Mouse (Mus musculus) intestine, embryonic 16.5 days (tissue): Measurements from ENCODE around the gene Gm973. TPM values are rescaled to one million over a fixed set of nuclear protein-coding genes. Genes with fewer than 3 reads are reported as not detected.

Source experiments
- ATAC-seq: fragments of 200-750 bp; cut with Nextera tagmentation; 2 replicates; pipeline ENCODE4 v1.8.0; 2017; ENCODE audit warnings: moderate TSS enrichment, moderate library complexity
- H3K27ac ChIP-seq: fragments of 300-500 bp; sonication (generic); 2 replicates; pipeline ENCODE4 v1.5.1; 2014; ENCODE audit warnings: mild to moderate bottlenecking, low read length
- H3K27me3 ChIP-seq: fragments of 300-500 bp; sonication (generic); replicated peaks from 2 replicates; pipeline ENCODE4 v1.6.1; 2014; ENCODE audit warnings: low read length, control low read depth, mixed read lengths; ENCODE audit not compliant: control insufficient read depth, insufficient read depth
- H3K36me3 ChIP-seq: fragments of 300-500 bp; sonication (generic); 2 replicates; pipeline ENCODE4 v1.6.1; 2014; ENCODE audit warnings: low read length, control low read depth; ENCODE audit not compliant: control insufficient read depth, insufficient read depth
- H3K4me1 ChIP-seq: fragments of 300-500 bp; sonication (generic); 2 replicates; pipeline ENCODE4 v1.6.1; 2014; ENCODE audit warnings: low read length, control low read depth, mixed read lengths; ENCODE audit not compliant: control insufficient read depth, insufficient read depth
- H3K4me2 ChIP-seq: fragments of 300-500 bp; sonication (generic); 2 replicates; pipeline ENCODE4 v1.6.1; 2014; ENCODE audit warnings: low read depth, low read length, control low read depth
- H3K4me3 ChIP-seq: fragments of 300-500 bp; sonication (generic); 2 replicates; pipeline ENCODE4 v1.5.1; 2014; ENCODE audit warnings: mild to moderate bottlenecking, low read length
- H3K9ac ChIP-seq: fragments of 300-500 bp; sonication (generic); 2 replicates; pipeline ENCODE4 v1.6.1; 2014; ENCODE audit warnings: low read depth, low read length
- H3K9me3 ChIP-seq: fragments of 300-500 bp; sonication (generic); 2 replicates; pipeline ENCODE4 v1.6.1; 2016; ENCODE audit warnings: low read length, control low read depth; ENCODE audit not compliant: control insufficient read depth
- WGBS: fragments of 180-500 bp; shearing (Covaris S2); extraction: QIAGEN DNeasy Blood & Tissue Kit; methylation state at CpG from one replicate; pipeline ENCODE4 v1.1.7; 2014; 5-methylcytosine and 5-hydroxymethylcytosine counted together
- polyA plus RNA-seq: library from polyadenylated mRNA; unstranded; fragments of >200 nt; fragmentation: Nextera tagmentation; extraction: Ambion mirVana; gene quantifications from 2 replicates; pipeline ENCODE4 v1.2.1, GENCODE M21; 2015

The Gm973 gene
- polyA plus RNA-seq, 1 experiment from 2014 or later, result 0.49 TPM

- Histone ChIP-seq H3K27ac (no peak overlapping the region), H3K4me1 (peaks cover 5% of the 10 kb centered on the region), H3K9me3 (no peaks in the 10 kb centered on the region), H3K27me3 (no peaks in the 10 kb centered on the region), H3K36me3 (no peaks in the 10 kb centered on the region), H3K4me3 (no peak overlapping the region), H3K9ac (no peak overlapping the region), H3K4me2 (no peak overlapping the region)
- ATAC-seq, result no peak
- WGBS, result 92% methylated on average over 2 of the region's 2 CpGs
Observed at GRCm38 (mm10) chr1:59673661-59674060, 157.6 kb downstream of the Gm973 start.

- WGBS, result 7% methylated on average over 11 of the region's 11 CpGs
- Histone ChIP-seq H3K9ac (peak overlapping the region; percentile 67), H3K4me1 (peaks cover 8% of the 10 kb centered on the region; the same call in 1 of the 2 replicates), H3K9me3 (no peaks in the 10 kb centered on the region), H3K27ac (peak overlapping the region; percentile 83), H3K36me3 (no peaks in the 10 kb centered on the region), H3K27me3 (no peaks in the 10 kb centered on the region), H3K4me2 (peak overlapping the region; percentile 77), H3K4me3 (peak overlapping the region; percentile 44)
- peak; percentile 32 for ATAC-seq
Observed at GRCm38 (mm10) chr1:59683926-59684818, 168.1 kb downstream of the Gm973 start.

GRCm38 (mm10) chr1:59684819-59685755 lies 169.0 kb downstream of the Gm973 start, which contains the start of gene Nop58:
Gene Nop58, plus strand, starts transcription at chr1:59684971.
- H3K27ac ChIP-seq, result peak within 1 kb of the TSS; percentile 90
- H3K36me3 ChIP-seq, result no peaks in the 10 kb centered on the region
- H3K4me1 ChIP-seq, result peaks cover 8% of the 10 kb centered on the region; the same call in 1 of the 2 replicates
- 0% methylated on average over 49 of the region's 49 CpGs for WGBS
- ATAC-seq, result peak; percentile 94
- peak within 1 kb of the TSS; percentile 91 for H3K9ac ChIP-seq
- H3K4me2 ChIP-seq, result peak within 1 kb of the TSS; percentile 77
- H3K9me3 ChIP-seq, result no peaks in the 10 kb centered on the region
- H3K27me3 ChIP-seq, result no peaks in the 10 kb centered on the region
- H3K4me3 ChIP-seq, result peak within 1 kb of the TSS; percentile 84

Other genes starting within 250 kb of the Gm973 start
- gene Fzd7, start 33.8 kb upstream of the Gm973 start, polyA plus RNA-seq, result 3.4 and 3.8 TPM in 2 replicates
- 283 and 307 TPM in 2 replicates for gene Sumo1, start 154.6 kb downstream of the Gm973 start, polyA plus RNA-seq
- 173 and 227 TPM in 2 replicates for gene Nop58, start 168.7 kb downstream of the Gm973 start, polyA plus RNA-seq
- gene Bmpr2, start 247.1 kb downstream of the Gm973 start, polyA plus RNA-seq, result 4.2 and 4.3 TPM in 2 replicates